Mouse (Mus musculus) lung, postnatal 36 days (tissue): ENCODE measurements around the gene Actn1.

Experiments used
- DNase-seq: peaks from one replicate; pipeline ENCODE4 v3.0.0; 2022; ENCODE audit warnings: mixed read lengths

The Actn1 gene

DNA sequence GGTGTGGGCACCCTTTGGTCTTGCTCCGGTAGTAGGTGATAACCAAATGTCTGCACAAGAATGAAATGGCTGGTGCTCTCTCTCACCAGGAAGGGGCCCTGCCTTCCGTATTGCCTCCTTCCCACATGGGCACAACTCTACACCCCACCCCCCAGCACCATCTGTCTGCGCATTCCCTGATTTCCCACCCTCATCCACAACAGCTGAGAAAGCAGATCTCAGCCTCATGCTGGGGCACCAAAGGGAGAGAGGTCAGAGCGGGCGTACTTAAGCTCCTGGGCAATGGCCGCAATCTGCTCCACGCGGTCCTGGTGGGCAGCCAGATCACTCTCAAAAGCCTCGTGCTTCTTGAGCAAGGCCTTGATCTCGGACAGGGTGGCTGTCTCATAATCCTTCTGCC lies 82.1 kb downstream of the Actn1 start:
- no peak for DNase-seq

GRCm38 (mm10) chr12:80168736-80169135 lies 91.4 kb downstream of the Actn1 start:
- no peak for DNase-seq

- DNase-seq = peak; percentile 90
Measured at GRCm38 (mm10) chr12:80168178-80168686, 91.9 kb downstream of the Actn1 start.

- no peak for DNase-seq
Measured at GRCm38 (mm10) chr12:80167321-80167720, 92.8 kb downstream of the Actn1 start.

DNA sequence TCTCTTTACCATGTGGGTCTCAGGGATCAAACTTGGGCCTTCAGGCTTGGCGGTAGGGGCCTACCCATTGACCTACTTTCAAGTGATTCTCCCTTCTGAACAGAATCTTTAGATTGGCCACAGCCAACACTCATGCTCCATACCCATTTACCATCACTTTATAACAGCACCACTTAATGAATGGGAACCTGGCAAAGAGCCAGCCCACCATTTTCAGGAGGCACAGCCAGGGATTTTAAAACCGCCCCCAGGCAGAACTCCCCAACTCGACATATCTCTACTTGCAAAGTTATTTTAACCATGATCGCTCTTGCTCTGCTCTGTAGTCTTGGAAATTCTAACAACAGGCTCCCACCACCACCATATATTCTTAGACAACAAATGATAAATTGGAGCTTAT lies 93.5 kb downstream of the Actn1 start:
- DNase-seq = no peak

- no peak for DNase-seq
Measured at GRCm38 (mm10) chr12:80164526-80164925, 95.6 kb downstream of the Actn1 start.

- no peak for DNase-seq
Measured at GRCm38 (mm10) chr12:80162448-80162847, 97.7 kb downstream of the Actn1 start.

DNA sequence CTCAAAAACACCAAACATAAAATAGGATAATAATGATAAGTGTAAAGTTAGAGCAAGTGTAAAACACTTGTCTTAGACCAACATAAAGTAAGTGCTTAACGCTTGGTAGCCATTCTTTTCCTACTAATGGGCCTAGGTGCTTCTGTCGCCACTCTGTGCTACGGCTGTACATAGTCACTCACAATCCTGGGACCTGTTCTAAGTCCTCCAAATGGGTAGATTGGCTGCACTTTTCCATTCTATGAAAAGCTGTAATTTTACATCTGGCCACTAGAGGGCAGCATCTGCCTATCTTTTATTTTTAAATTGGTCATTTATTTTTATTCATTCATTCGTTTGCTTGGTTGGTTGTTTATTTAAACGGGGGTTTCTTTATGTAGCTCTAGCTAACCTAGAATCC lies 102.5 kb downstream of the Actn1 start:
- peak; percentile 35 for DNase-seq

- peak; percentile 80 for DNase-seq
Measured at GRCm38 (mm10) chr12:80153687-80154326, 106.4 kb downstream of the Actn1 start.

GRCm38 (mm10) chr12:80153078-80153477 lies 107.1 kb downstream of the Actn1 start:
- no peak for DNase-seq

DNA sequence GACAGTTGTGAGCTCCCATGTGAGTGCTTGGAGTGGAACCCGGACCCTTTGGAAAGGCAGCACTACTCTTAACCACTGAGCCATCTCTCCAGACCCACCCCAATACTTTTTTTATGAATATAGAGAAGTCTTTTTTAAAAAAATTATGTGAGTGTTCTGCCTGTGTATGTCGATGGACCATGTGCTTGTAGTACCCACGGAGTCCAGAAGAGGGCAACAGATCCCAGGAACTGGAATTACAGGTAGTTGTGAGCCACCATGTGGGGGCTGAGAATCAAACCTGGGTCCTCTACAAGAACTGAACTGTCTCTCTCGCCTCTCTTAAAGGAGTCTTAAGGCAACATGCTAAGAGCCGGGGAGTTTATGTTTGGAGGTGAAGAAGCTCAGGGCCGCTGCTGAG lies 108.3 kb downstream of the Actn1 start:
- DNase-seq = no peak

DNA sequence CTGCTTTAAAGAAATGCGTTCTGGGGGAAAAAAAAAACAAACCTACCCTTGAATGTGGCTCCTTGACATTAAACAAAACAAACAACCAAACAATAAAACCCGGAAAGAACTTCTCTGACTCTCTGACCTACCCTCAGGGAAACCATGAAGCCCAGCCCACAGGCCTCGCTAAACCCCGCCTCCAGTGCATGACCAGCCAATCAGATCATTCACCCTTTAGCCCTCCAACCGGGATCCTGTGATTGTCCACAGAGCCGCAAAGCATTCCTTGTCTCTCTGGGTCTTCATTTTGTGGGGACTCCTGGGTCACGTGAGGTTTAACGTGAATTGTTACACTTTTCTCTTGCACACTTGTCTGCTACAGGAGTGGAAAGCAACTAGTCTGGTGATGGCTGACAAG lies 109.5 kb downstream of the Actn1 start:
- DNase-seq = peak; percentile 73

DNA sequence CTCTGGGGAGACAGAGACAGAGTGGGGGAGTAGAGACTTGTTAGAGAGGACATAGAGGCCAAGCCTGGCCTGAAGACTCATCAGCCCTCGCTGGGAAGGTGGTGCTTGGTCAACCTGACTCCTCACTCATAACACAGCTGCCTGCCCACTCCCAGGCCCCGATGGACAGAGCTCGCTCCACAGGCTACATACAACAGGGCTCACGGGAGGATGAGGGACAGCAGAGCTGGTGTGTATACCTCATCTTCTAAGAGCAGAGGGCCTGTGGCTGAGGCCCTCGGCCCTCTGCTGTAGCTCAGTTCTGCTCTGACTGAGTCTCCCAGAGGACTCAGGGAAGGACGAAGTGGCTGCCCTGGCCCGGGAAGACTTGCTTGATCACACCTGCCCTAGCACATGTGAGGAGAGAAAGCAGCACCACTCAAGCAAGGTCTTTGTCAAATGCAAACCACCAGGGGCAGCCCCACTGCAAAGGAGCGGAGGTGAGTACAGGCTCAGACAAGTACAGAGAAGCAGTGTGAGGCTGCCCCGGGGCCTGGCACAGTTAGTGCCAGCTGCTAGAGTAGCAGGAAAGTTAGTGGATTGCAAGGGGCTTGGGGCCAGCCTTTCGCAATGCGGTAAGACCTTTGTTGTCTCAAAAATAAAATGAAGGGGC lies 112.5 kb downstream of the Actn1 start:
- DNase-seq = no peak

GRCm38 (mm10) chr12:80146227-80147223 lies 113.6 kb downstream of the Actn1 start:
- DNase-seq = peak; percentile 85

- no peak for DNase-seq
Measured at GRCm38 (mm10) chr12:80145365-80145764, 114.8 kb downstream of the Actn1 start.

DNA sequence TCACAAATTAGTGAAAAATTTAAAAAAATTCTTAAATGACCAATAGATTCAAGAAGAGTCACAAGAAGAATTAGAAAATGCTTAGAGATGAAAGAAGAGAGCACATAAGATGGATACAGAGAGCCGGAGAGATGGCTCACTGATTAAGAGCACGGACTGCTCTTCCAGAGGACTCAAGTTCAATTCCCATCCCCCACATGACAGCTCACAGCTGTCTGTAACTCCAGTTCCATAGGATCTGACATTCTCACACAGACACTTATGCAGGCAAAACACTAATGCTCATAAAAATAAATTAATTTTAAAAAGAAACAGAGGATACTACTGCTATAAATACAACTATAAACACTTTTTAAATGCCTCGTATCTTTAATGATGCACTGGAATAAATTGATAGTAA lies 115.3 kb downstream of the Actn1 start:
- DNase-seq = no peak

DNA sequence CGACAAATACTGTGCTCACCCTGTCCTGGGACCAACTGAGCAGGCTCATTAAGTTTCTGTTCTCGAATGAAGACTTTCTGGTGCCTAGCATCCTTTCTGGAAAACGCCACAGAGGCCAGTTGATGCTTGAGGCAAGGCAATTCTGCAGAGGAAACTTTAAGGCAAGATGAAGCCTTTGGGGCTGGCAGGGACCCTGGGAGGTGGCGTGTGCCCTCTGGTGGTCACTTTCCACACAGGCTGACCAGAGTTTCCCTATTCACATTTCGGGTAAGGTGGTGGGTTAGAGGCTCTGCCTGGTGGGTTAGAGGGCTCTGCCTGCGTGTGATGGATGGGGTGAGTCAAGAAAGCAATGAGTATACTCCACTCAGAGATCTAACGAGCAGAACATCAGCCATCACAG lies 118.7 kb downstream of the Actn1 start:
- DNase-seq = peak; percentile 73

DNA sequence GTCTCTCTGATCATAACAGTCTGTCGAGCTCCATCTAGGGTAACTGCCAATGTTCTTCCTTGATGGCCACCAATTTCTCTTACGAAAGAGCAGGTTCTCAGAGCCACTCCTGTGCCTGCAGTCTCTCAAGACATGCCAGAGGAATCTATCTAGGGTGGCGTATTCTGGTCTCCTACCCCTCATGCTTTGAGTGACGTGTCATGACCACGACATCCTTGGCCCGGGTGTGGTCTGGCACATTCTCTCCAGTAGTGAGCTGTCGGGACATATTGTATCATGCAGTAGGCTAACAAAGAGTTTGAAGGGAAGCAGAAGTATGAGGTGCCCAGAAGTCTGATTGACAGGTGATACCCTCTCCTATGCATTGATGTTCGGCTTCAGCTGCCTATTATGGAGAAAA lies 119.2 kb downstream of the Actn1 start:
- DNase-seq = no peak

DNA sequence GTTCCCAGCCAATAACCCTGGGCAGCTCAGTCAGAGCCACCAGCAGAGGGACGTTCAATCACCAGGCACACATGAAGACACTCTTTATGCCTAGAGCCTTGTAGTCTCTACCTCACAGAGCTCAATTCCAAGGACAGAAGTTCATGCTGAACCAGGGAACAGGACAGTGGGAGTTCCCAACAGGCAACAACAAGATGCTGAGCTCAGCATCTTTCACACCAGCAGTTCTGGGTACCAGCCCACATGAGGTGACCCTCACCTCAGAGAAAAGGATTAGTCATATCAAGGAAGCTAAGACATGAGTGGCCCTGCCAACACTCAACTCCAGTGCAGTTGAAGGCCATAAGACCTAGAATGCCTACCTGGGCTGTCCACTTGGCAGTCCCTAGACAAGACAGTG lies 122.4 kb downstream of the Actn1 start:
- no peak for DNase-seq

GRCm38 (mm10) chr12:80137246-80137645 lies 122.9 kb downstream of the Actn1 start:
- DNase-seq = no peak

DNA sequence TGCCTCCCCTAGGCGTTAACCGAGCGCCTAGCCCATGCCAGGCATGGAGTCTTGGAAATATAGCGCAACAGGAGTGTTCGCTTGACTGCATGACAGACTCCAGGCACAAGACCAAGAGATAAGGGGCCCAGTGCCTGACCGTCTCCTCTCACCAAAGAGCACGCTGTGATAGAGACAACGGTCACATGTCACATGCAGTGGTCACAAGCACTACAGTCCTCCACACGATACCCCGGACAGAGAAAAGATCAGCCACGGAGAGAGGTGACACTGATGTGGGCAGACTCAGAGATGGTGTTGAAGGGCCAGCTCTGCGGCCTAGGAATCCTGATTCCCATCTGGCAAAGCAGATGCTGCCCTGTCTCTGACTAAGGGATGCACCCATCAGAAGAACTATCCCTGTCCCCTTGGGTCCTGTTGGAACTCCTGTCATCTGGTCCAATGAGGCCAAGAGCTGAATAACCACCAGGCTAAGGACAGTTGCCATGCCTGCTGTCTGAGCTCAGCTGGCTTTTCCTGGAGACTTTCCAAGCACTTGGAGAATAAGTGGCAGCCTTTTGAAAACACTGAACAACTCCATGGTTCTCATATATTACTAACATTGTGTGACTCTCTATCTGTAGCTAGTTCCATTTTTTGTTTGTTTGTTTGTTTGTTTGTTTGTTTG lies 123.8 kb downstream of the Actn1 start:
- peak; percentile 84 for DNase-seq

DNA sequence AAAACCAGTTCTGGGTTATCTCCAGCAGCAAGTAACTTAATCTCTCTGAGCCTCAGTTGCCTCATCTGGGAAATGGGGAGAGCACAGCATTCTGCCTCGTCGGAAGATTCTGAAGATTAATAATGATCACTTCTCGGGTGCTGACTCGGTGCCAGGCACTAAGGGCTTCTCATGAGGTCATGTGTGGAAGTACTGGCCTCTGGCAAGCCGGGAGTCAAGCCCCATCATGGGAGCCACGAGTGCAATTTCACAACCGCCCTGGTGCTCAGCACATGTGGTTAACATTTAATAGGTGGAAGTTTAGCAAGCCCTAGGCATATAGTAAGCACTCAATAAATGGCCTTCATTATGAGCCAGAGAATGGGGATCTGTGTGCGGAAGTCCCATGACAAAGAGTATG lies 125.0 kb downstream of the Actn1 start:
- DNase-seq = peak; percentile 88

GRCm38 (mm10) chr12:80133011-80133545 lies 127.1 kb downstream of the Actn1 start:
- no peak for DNase-seq
